Mouse (Mus musculus): ENCODE data around the gene Tuba1b. TPM values are rescaled to one million over a fixed set of nuclear protein-coding genes. Genes with fewer than 3 reads are reported as not detected.
"Not testable (repeated sequence)": the region's sequence is repeated elsewhere in the genome, so short reads cannot be mapped to it uniquely, and the experiment has no call there.

The Tuba1b gene
- total RNA-seq (2021), result 100 to 1,000 TPM; 193 to 255 TPM
- long read RNA-seq, experiment 1, transcript Tuba1b-201 (4 exons, 1,743 nt), result major isoform, 397 of 417 reads
- long read RNA-seq, experiment 1, partial matches to known transcripts, result 5 of 417 reads
- long read RNA-seq, experiment 1, other reads (novel, unspliced or antisense), result 14 of 417 reads
- long read RNA-seq, experiment 2, transcript Tuba1b-201 (4 exons, 1,743 nt), result major isoform, 676 of 816 reads
- long read RNA-seq, experiment 2, partial matches to known transcripts, result 139 of 816 reads
- long read RNA-seq, experiment 2, other reads (novel, unspliced or antisense), result 1 of 816 reads

GRCm38 (mm10) chr15:98934217-98934839 is at the start of gene Tuba1b:
Gene Tuba1b (minus strand): TSS chr15:98934565.
- peak; percentile 90 to 92 for DNase-seq (ENCODE audit: low spot score in 2 of 2)

GRCm38 (mm10) chr15:98983431-98984081 is 49.2 kb upstream of the Tuba1b start:
- no peak for DNase-seq (ENCODE audit: low spot score in 2 of 2)

GRCm38 (mm10) chr15:98982100-98982499 is 47.7 kb upstream of the Tuba1b start:
- no peak for DNase-seq (ENCODE audit: low spot score in 2 of 2)

GRCm38 (mm10) chr15:98980012-98980614 is 45.7 kb upstream of the Tuba1b start:
- no peak for DNase-seq (ENCODE audit: low spot score in 2 of 2)

GRCm38 (mm10) chr15:98978409-98979172 is 44.2 kb upstream of the Tuba1b start:
- DNase-seq (ENCODE audit: low spot score in 2 of 2), result no peak

- peak; percentile 45 to 71 for DNase-seq (ENCODE audit: low spot score in 2 of 2)
Observed at GRCm38 (mm10) chr15:98977759-98978408, 43.5 kb upstream of the Tuba1b start.

GRCm38 (mm10) chr15:98976763-98977758 is 42.7 kb upstream of the Tuba1b start:
- no peak for DNase-seq (ENCODE audit: low spot score in 2 of 2)

GRCm38 (mm10) chr15:98973015-98973614 is 38.8 kb upstream of the Tuba1b start:
- no peak for DNase-seq (ENCODE audit: low spot score in 2 of 2)

GRCm38 (mm10) chr15:98971576-98972320 is 37.4 kb upstream of the Tuba1b start:
- DNase-seq (ENCODE audit: low spot score in 2 of 2), result not testable (repeated sequence)

GRCm38 (mm10) chr15:98971111-98971510 is 36.7 kb upstream of the Tuba1b start:
- no peak for DNase-seq (ENCODE audit: low spot score in 2 of 2)

GRCm38 (mm10) chr15:98969372-98970101 is 35.2 kb upstream of the Tuba1b start:
- no peak for DNase-seq (ENCODE audit: low spot score in 2 of 2)

GRCm38 (mm10) chr15:98968701-98969371 is 34.5 kb upstream of the Tuba1b start:
- DNase-seq (ENCODE audit: low spot score in 2 of 2), result no peak

- no peak for DNase-seq (ENCODE audit: low spot score in 2 of 2)
Observed at GRCm38 (mm10) chr15:98959531-98959930, 25.2 kb upstream of the Tuba1b start.

GRCm38 (mm10) chr15:98958901-98959420 is 24.6 kb upstream of the Tuba1b start:
- DNase-seq (ENCODE audit: low spot score in 2 of 2), result no peak

GRCm38 (mm10) chr15:98957475-98957874 is 23.1 kb upstream of the Tuba1b start:
- no peak for DNase-seq (ENCODE audit: low spot score in 2 of 2)

- DNase-seq (ENCODE audit: low spot score in 2 of 2), result no peak
Observed at GRCm38 (mm10) chr15:98956000-98956399, 21.6 kb upstream of the Tuba1b start.

- DNase-seq (ENCODE audit: low spot score in 2 of 2), result no peak
Observed at GRCm38 (mm10) chr15:98955324-98955723, 21.0 kb upstream of the Tuba1b start.

Measured in adrenal gland, adult 18-20 months (tissue).